Mouse (Mus musculus): Measurements from ENCODE around the gene Tnfrsf14.

The Tnfrsf14 gene

DNA sequence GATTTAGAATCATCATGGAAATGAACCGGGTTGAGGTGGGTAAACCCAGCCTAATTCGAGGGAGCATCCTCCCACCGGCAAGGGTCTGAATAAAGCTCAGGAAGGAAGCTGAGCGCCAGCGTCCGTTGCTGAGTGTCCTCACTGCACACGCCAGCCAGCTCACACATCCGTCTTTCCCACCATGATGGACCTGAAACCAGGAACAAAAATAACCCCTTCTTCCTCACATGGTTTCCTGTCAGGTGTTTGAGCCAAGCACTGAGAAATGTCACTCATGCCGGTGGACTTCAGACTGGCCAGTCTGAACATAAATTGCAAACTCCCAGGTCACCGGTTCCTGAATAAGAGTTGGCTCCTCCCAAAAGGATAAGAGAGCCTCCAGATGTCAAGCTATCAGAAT, 13.1 kb downstream of the Tnfrsf14 start:
- no peak for DNase-seq (ENCODE audit: low spot score)

DNA sequence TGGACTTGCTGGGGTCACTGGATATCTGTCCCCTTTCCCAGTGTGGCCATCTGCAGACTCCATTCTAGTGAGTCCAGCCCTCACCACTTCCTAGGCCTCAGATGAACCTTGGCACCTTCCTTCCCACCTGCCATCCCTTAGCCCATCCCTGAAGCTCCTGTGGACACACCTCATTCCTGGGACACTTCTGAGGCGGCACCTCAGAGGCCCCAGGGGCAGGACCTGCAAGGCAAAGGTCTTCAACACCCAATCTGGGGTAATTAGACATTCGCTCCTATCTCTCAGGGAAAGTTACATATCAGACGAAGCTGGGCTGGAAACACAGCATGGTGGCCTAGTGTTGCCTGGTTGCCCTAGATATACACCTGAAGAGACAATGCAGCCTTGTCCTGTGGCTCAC, 13.7 kb downstream of the Tnfrsf14 start:
- DNase-seq (ENCODE audit: low spot score), result no peak

DNA sequence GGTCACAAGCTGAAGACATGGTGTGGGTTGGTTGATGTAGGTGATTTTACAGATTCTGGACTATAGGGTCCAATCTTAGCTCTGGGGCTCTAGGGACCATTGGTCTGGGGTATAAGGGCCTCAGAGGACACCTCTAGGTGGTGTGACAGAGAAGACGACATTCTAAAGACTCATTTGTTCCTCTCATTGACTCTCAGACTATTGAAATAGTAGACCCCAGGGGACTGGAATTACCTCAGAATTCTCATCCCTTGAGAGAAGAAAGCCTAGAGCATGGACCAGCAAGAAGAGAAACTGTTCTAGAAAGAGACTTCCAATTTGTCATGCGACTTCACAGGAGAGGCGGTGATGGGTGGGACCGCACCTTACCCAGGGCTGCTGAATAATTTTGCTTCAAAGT, 14.1 kb downstream of the Tnfrsf14 start:
- DNase-seq (ENCODE audit: low spot score), result no peak

DNA sequence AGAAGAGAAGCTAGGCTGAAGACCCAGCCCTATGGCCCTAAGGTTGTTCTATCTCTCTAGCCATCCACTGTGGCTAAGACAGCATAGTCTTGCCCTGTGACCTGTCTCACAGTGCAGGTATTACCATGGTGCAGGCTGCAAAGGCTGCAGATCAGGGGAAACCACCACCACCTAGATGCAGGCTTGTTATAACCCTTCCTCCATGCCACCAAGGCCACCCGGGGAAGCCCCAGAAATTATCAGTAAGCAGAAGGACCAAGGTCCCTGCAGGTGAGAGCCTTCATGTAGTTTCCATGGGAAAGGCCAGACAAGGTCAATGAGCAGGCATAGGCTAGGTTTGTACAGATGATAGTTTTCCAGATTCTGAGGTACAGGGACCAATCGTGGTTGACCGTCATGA, 14.5 kb downstream of the Tnfrsf14 start:
- DNase-seq (ENCODE audit: low spot score), result no peak

DNA sequence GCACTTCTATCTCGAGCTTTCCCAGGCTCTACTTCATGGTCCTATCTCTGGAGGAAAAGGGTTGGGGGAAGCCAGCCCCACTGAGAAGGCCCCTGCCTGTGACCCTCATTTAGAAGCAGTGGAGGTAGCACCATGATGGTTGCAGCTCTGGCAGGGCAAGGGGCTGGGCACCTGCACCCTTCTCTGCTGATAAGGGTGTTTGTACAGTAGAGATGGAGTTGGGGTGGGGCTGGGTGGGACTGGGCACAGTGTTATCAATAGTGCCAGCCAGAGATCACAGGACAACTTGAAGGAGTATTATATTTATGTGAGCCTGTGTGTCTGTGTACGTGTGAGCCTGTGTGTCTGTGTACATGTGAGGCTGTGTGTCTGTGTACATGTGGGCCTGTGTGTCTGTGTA, 16.7 kb downstream of the Tnfrsf14 start:
- no peak for DNase-seq (ENCODE audit: low spot score)

DNA sequence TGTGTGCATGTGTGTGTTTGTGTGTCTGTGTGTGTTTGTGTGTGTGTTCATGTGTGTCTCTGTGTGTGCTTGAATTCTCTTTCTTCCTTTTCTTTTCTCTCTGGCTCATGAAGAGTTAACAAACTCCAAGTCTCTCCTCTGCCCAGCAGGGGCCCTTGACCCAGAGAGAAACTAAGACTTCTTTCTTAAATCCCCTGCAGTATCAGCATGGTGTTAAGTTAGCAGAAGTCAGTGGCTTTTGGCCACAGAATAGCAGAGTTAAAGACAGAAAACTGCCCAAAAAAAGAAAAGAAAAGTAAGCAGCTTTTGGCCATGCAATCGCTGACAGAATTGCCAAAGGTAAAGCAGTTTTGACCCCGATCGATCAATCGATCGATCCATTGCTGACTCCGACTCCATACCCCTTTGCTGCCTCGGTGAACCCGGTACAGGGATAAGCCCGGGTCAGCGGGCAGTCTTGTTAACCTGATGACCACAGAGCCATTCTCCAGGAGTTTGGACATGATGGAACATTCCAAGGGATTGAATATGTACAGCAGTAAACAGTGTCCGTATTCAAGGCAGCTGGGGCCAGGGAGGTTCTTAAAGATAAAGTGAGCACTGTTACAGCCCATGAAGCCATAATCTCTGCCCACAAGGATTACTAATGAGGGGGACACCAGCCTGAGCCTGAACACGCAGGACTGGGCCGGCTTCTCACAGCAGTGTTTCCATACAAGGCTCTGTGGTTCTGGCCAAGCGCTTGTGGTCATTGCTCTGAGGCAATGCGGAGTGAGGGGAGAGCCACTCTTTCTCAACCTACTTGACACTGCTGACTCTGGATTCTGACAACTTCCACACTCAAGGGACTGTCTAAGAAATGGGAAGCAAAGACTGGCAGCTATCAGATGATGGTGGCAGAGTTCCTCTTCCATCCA, 17.5 kb downstream of the Tnfrsf14 start:
- DNase-seq (ENCODE audit: low spot score), result no peak

DNA sequence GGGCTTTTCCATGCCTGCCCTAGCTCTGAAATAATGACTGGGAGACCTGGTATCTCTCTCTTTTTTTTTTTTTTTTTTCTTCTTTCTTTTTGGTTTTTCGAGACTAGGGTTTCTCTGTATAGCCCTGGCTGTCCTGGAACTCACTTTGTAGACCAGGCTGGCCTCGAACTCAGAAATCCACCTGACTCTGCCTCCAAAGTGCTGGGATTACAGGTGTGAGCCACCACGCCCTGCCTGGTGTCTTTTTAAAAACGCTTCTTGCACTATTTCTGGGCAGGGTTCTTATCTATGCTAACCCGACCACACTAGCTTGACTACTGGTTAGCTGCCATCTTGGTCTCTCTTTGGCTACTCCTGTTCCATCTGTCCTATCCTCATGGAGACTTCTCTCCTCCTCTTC, 19.9 kb downstream of the Tnfrsf14 start:
- DNase-seq (ENCODE audit: low spot score), result no peak

DNA sequence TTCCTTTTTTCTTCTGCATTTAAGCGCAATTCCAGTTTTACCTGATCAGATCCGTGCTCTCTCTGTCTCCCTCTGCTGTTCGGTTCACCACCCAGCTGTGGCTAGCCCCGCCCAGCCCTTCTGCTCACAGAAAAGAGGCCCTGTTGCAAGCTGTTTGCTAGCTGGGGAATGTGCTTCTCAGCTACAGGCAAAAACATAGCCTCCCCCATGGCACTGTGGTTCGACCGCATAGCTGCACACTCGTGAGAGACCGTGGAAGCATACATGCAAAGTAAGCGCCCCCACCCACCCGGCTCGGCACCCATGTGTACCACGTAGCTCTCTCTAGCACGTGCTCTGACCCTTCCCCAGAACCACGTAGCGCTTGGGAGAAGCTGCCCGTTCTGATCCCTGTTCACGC, 20.5 kb downstream of the Tnfrsf14 start:
- DNase-seq (ENCODE audit: low spot score), result peak; percentile 87

DNA sequence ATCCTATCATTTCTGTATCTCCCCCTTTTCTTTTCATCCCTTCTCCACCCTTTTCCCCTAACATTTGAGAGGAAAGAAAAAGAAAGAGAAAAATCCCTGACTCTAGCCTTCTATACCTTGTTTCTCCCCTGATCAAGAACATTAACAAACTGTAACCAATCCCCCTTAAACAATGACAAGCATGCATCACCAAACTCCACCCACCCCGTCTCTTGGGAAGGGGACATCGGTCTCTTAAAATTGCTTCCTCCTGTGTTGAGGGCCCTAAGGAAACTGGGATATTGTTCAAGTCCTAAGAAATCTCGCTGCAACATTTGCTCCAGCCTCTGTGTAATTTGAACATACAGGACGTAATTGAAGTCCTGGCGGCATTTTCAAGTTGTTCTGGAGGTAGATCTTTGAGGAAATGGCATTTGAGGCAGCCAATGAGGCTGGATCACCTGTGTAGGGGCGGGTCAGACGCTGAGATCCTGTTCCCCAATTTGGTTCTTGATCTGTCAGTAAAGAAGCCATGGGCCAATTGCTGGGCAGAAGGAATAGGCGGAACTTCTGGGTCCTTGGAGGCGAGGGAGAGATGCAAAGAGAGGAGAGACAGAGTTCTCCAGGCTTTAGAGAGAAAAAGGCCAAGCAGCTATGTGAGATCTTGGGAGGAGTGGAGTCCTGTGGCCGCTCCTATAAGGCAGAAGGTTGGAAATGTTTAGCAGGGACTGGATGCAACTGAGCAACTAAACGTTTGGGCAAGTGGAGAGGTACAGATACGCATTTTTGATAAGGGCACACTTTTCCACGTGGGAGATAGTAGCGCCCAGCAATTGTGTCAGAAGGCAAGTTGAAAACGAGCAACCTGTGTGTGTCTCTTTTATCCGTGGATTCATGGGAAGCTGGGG, 23.9 kb downstream of the Tnfrsf14 start:
- DNase-seq (ENCODE audit: low spot score), result peak; percentile 89

DNA sequence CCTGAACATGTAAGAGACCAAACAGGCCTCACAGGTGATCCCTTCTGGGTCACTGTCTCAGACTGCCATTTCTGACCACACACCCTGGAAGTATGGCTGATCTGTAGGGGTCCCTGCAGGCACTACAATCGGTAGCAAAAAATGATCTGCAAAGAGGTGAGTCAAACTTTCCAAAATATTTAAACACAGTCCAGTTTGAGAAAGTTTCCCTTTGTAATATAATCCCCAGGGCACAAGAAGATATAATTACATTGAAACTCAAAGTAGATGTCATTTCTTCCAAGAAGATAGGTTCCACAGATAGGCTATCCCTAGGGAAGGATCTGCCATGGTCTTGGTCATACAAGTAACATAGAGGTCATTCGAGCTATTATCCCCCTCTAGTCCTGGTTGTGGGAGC, 26.0 kb downstream of the Tnfrsf14 start:
- DNase-seq (ENCODE audit: low spot score), result no peak

DNA sequence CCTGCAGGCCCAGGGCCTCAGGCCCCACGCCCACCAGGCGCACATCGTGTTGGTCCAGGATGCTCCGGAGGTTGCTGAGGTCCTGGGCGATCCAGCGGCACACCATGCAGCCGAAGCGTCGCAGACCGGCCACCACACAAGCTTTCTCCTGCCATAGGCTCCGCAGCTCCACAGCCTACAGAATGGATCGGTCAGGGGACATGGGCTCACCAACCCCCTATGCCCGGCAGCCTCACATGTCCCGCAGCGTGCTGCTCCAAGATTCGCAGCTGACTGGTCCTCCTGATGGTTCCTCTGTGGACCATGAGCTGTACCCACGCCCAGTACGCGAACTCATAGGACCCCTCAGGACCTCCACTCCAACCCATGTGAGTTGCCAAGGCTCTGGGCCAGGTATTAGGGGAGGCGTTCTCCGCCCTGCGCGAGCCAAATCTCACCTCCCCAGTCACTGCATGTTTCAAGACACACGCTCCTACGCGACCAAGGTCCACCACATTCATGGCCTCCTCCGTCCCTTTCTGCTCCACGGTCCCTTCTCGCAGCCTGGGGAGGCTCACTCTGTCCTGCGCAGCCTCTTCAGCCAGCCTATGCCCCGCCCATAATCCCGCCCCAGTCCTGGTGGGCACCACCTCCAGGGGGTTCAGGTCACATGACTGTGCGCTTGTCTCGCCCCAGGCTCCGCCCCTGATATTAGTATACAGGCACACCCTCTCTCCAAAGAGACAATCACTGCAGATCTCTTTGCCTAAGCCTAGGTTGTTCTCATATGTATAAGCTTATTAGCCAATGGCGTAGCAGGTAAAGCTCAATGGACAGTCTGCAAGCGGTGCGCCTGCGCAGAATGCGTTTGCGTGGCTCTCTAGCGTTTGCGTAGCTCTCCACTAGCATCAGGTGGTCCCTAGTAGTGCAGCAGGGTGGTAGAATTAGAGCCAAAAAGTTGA, 29.6 kb downstream of the Tnfrsf14 start, which contains the start of gene Fam213b:
Gene Fam213b, minus strand, starts transcription at position 630 of the 941 bp plus-strand sequence.
- DNase-seq (ENCODE audit: low spot score), result peak; percentile 88

DNA sequence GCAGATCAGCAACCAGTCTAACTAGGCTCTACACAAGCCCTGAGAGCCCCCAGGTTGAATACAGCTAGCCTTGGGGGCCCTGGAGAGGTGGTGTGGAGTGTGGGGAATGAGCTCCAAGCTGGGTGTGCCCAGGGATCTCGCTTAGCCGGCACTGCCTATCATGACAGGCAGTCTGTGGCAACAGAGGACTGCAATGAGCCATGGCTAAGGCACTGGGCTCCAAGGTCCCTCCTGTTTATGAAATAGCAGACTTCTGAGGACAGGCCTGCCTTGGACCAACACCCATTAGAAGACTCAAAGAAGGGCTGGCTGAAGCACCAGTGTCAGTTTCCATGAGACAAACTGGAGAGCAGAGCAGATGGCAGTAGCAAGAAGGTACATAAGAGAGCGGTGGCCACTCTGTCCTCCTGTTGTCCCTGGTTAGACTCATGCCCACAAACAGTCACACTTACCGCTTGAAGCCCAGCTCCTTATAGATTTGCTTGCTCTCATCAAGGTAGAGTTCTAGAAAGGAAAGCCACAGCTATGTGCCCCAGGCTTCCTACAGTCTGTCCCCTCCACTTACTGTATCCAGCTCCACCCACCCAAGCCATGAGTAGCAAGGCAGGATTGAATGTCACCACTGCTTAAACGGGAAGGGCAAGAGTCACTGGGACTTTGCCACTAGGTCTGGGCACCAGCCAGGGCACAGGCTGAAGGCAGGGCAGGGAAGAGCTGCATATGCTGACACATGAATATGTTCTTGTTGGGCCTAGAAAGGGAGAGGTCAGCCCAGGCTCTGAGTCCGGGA, 30.5 kb downstream of the Tnfrsf14 start:
- no peak for DNase-seq (ENCODE audit: low spot score)

DNA sequence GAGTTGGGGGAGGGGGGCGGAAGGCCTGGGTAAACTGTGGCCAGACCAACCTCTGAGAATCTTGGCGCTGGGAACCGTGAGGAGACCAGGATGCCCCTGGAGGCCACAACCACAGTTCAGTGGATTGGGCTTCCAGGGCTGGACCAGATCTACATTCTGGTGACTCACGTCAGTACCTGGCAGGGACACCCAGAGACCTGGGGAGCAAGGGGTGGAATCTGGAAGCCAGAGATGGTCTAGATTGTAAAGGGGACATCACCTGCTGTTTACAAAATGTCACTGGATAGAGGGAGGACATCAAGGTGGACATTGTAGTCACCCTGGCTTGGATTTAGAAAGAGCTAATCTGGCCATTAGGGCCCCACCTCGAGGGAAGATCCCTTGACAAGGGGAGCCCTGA, 32.8 kb downstream of the Tnfrsf14 start:
- no peak for DNase-seq (ENCODE audit: low spot score)

DNA sequence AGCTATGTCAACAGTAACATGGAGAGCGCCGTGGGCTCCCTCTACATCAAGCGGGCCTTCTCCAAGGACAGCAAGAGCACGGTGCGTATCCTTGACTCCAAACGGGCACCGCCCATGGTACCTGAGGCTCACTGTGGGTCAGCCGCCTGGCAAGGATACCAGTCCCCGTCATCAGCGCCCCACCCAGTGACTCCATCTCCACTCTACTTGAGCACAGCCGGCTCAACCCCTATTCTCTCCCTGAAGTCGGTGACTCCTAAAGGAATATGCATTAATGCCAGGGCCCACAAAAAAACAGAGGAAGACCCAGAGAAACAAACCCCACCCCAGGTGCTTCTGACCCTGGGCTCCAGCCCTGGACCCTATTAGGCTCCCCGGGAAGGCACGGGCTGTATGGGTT, 37.5 kb downstream of the Tnfrsf14 start:
- no peak for DNase-seq (ENCODE audit: low spot score)

DNA sequence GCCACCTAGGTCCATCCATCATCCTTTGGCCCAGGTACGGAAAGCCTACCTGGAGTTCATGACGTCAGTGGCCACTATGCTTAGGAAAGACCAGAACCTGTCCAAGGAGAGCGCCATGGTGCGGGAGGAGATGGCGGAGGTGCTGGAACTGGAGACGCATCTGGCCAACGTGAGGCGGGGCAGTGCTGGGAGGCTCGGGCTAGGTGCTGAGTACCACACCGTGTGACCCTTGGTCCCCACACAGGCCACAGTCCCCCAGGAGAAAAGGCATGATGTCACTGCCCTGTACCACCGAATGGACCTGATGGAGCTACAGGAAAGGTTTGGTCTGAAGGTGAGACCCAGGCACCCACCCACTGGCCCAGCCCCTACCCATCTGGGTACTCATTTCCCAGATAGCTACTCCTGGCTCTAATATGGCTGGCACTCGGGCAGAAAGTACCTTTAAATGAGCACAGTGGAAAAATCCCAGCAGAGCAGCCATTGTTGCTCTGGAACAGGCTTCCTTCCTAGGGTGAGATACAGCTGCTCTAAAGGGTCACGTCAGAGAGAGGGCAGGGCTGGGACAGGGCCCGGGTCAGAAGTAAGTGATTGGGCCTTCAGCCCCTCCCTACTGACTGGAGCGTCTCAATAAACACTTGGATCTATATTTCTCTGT, 40.6 kb downstream of the Tnfrsf14 start:
- no peak for DNase-seq (ENCODE audit: low spot score)

DNA sequence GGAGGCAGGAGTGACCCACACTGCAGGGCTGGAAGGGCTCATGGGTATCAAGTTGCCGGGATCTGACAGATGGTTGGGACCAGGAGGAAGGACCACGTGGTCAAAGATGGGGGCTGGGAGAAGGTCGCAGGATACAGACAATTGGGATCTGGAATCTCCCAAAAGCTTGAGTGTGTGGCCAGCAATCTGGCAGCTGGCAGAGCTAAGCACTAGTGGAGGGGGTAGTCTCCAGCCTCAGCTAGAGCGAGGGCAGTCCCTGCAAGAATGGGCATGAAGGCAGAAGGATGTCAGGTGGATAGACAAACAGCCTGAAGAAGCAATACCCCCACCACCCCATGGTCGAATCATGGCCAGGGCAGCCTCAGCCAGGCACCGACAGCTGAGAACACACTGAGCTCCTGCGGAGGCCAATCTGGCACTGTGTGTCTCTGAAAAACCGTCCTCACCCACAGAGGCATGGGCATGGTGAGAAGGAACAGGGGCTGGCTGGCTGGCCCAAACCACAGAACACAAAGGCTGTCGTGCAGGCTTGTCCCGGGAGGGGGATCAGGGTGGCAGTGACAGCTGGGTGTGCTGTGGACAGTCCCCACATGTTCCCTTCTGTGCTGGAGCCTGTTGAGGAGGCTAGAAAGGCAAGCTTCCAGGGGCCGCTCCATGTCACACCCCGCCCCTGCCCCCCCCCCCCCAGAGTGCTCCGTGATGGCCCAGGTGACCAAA, 41.3 kb downstream of the Tnfrsf14 start:
- DNase-seq (ENCODE audit: low spot score), result peak; percentile 42

DNA sequence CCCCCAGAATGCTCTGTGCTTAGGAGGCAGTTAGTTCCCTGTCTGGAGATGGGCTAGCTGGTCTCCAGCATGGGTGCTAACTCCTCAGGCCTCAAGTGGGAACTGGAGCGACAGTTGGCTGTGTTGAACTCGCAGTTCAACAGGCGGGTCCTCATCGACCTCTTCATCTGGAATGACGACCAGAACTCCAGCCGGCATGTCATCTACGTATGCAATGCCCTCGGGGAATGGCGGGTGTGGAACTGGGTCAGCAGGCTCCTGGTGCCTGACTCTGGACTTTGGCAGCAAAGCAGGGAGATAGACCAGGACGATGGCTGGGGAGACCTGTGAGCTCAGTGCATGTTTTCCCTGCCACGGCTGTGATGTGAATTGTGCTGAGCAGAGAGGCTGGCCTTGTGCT, 42.9 kb downstream of the Tnfrsf14 start:
- DNase-seq (ENCODE audit: low spot score), result no peak

DNA sequence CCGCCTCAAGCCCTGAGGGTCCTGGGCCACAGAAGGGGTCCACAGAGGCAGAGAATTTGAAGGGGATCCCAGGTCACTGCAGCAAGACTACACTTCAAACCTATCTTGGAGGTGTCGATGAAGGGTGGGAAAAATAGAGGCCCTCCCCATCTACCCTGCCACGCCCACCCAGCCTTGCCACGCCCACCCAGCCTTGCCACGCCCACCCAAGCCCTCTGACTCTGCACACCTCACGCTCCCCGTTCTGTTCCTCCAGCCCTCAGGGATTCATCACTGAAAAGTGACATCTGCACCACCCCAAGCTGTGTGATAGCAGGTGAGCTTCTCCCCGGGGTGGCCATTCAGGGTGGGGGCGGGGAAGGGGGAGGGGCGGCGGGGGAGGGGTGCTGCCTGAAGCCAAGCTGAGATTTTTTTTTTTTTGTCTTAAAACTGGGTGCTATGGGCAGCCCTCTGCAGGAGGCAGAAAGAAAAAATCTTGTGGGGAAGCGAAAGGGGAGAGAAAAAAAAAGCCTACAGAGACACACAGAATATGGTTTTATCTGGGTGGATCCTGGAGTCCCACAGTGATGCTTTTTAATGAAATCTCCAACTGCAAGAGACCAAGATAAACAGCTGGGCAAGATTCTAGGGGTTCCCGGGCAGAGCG, 46.2 kb downstream of the Tnfrsf14 start:
- no peak for DNase-seq (ENCODE audit: low spot score)

DNA sequence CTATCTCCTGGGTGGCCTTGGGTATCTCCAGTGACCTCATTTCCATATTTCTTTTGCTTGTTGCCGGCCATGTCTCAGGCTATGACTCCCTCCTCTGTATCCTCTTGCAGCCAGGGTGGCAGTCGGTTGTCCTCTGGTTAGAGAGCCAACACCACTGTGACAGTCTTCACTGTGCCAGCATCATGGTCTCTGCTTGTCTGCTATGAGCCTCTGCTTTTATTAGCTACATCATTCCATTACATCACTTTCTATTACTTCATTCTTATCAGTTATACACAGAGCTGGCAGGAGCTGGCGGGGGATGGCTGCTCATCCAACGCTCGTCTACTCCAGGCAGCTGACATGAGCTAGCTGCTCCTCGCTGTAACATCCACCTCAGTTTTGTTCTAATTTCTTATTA, 47.6 kb downstream of the Tnfrsf14 start:
- DNase-seq (ENCODE audit: low spot score), result no peak
